Mouse (Mus musculus) CH12.LX (cell line): ENCODE data around the gene Slc9a2. TPM values are rescaled to one million over a fixed set of nuclear protein-coding genes. Genes with fewer than 3 reads are reported as not detected.

Experiments used
- DNase-seq: peaks from one replicate; pipeline ENCODE4 v3.0.0-alpha.2; 2013; ENCODE audit errors: extremely low read depth
- H3K27ac ChIP-seq: 2 replicates; pipeline ENCODE4 v1.5.1; 2012; ENCODE audit warnings: low read depth, mild to moderate bottlenecking, control low read depth, moderate library complexity; ENCODE audit not compliant: insufficient read depth
- H3K27me3 ChIP-seq: replicated peaks from 2 replicates; pipeline ENCODE3; 2012; ENCODE audit warnings: inconsistent platforms
- H3K36me3 ChIP-seq, 2 experiments: replicated peaks in 1 of 2; 2 replicates each; pipeline versions ENCODE3 to v1.6.1; 2012; ENCODE audit warnings: inconsistent platforms in 1 of 2, low read length in 1 of 2, mild to moderate bottlenecking in 1 of 2, mixed read lengths in 1 of 2, moderate library complexity in 1 of 2; ENCODE audit not compliant: control insufficient read depth in 1 of 2, insufficient read depth in 1 of 2
- H3K4me1 ChIP-seq, 2 experiments: 2 replicates each; pipeline ENCODE4 v1.6.1; 2012; ENCODE audit warnings: inconsistent platforms in 1 of 2, moderate library complexity in 1 of 2; ENCODE audit not compliant: insufficient read depth in 2 of 2, control insufficient read depth in 1 of 2
- H3K4me2 ChIP-seq: 2 replicates; pipeline ENCODE4 v1.6.1; 2012; ENCODE audit warnings: low read depth, mild to moderate bottlenecking, control low read depth; ENCODE audit not compliant: poor library complexity, insufficient read depth, severe bottlenecking
- H3K4me3 ChIP-seq, 3 experiments: fragments of 150-350 bp in 1 of 3; sonication (generic) in 1 of 3; replicated peaks in 1 of 3; 2 replicates each; pipeline versions ENCODE3 to v1.5.1; 2011 to 2012; ENCODE audit warnings: low read depth in 2 of 3, low read length in 2 of 3, mild to moderate bottlenecking in 2 of 3, moderate library complexity in 2 of 3, control low read depth in 1 of 3, improper control_type of control experiment in 1 of 3, inconsistent platforms in 1 of 3, mixed read lengths in 1 of 3; ENCODE audit not compliant: poor library complexity in 1 of 3
- H3K79me2 ChIP-seq: replicated peaks from 2 replicates; pipeline ENCODE4 v1.6.1; 2012; ENCODE audit warnings: mild to moderate bottlenecking, moderate library complexity; ENCODE audit not compliant: control insufficient read depth, poor library complexity, insufficient read depth, severe bottlenecking; ENCODE audit errors: extremely low read depth
- H3K9ac ChIP-seq: 2 replicates; pipeline ENCODE4 v1.6.1; 2012; ENCODE audit warnings: low read depth, mild to moderate bottlenecking, control low read depth, moderate library complexity; ENCODE audit not compliant: insufficient read depth
- H3K9me3 ChIP-seq: replicated peaks from 2 replicates; pipeline ENCODE3; 2012; ENCODE audit warnings: low read length, inconsistent platforms, mixed read lengths
- BHLHE40 ChIP-seq: IDR thresholded peaks from 2 replicates; pipeline ENCODE4 v1.6.1; 2011; ENCODE audit warnings: mild to moderate bottlenecking, low read depth, low read length, improper control_type of control experiment
- CHD1 ChIP-seq: IDR thresholded peaks from 2 replicates; pipeline ENCODE4 v1.6.1; 2012; ENCODE audit warnings: low read depth, low read length, improper control_type of control experiment, inconsistent platforms
- CHD2 ChIP-seq: IDR thresholded peaks from 2 replicates; pipeline ENCODE4 v1.6.1; 2011; ENCODE audit warnings: low read length, improper control_type of control experiment
- CTCF ChIP-seq, 2 experiments: IDR thresholded peaks in 1 of 2; conservative IDR thresholded peaks in 1 of 2; 2 replicates each; pipeline ENCODE4 v1.5.1; 2011 to 2012; ENCODE audit warnings: low read depth in 2 of 2, low read length in 2 of 2, improper control_type of control experiment in 1 of 2, inconsistent platforms in 1 of 2, mild to moderate bottlenecking in 1 of 2, moderate library complexity in 1 of 2
- E2F4 ChIP-seq: IDR thresholded peaks from 2 replicates; pipeline ENCODE4 v1.6.1; 2011; ENCODE audit warnings: low read depth, low read length, improper control_type of control experiment; ENCODE audit not compliant: insufficient replicate concordance
- ETS1 ChIP-seq: conservative IDR thresholded peaks from 2 replicates; pipeline ENCODE4 v1.6.1; 2012; ENCODE audit warnings: low read depth, mild to moderate bottlenecking, inconsistent platforms, low read length, improper control_type of control experiment, moderate library complexity
- GABPA ChIP-seq: IDR thresholded peaks from 2 replicates; pipeline ENCODE4 v1.6.1; 2012; ENCODE audit warnings: low read depth, low read length, improper control_type of control experiment, inconsistent platforms; ENCODE audit not compliant: insufficient replicate concordance
- IRF4 ChIP-seq: IDR thresholded peaks from 2 replicates; pipeline ENCODE4 v1.6.1; 2014; ENCODE audit warnings: low read depth, mild to moderate bottlenecking, inconsistent platforms, low read length, improper control_type of control experiment
- JUND ChIP-seq: conservative IDR thresholded peaks from 2 replicates; pipeline ENCODE4 v1.6.1; 2011; ENCODE audit warnings: low read depth, low read length, improper control_type of control experiment
- KAT2A ChIP-seq: IDR thresholded peaks from 2 replicates; pipeline ENCODE4 v1.6.1; 2012; ENCODE audit warnings: low read length, improper control_type of control experiment, inconsistent platforms; ENCODE audit not compliant: insufficient replicate concordance
- MAFK ChIP-seq: IDR thresholded peaks from 2 replicates; pipeline ENCODE4 v1.6.1; 2011; ENCODE audit warnings: low read length, improper control_type of control experiment; ENCODE audit not compliant: insufficient replicate concordance
- MAZ ChIP-seq: IDR thresholded peaks from 2 replicates; pipeline ENCODE4 v1.6.1; 2012; ENCODE audit warnings: low read depth, mild to moderate bottlenecking, inconsistent platforms, low read length, improper control_type of control experiment, moderate library complexity
- MEF2A ChIP-seq: IDR thresholded peaks from 2 replicates; pipeline ENCODE4 v1.6.1; 2014; ENCODE audit warnings: low read depth, mild to moderate bottlenecking, inconsistent platforms, low read length, improper control_type of control experiment, borderline replicate concordance
- MXI1 ChIP-seq: IDR thresholded peaks from 2 replicates; pipeline ENCODE4 v1.6.1; 2011; ENCODE audit warnings: mild to moderate bottlenecking, low read depth, low read length, improper control_type of control experiment
- MYC ChIP-seq: IDR thresholded peaks from 2 replicates; pipeline ENCODE4 v1.6.1; 2011; ENCODE audit warnings: low read depth, mild to moderate bottlenecking, improper control_type of control experiment, low read length
- NELFE ChIP-seq: IDR thresholded peaks from 2 replicates; pipeline ENCODE4 v1.6.1; 2011; ENCODE audit warnings: low read depth, low read length, improper control_type of control experiment
- NRF1 ChIP-seq: IDR thresholded peaks from 2 replicates; pipeline ENCODE4 v1.6.1; 2014; ENCODE audit warnings: low read depth, mild to moderate bottlenecking, inconsistent platforms, low read length, improper control_type of control experiment, moderate library complexity
- PAX5 ChIP-seq: IDR thresholded peaks from 2 replicates; pipeline ENCODE4 v1.6.1; 2012; ENCODE audit warnings: low read length, inconsistent platforms, mixed read lengths
- POLR2A ChIP-seq: IDR thresholded peaks from 2 replicates; pipeline ENCODE4 v1.6.1; 2011; ENCODE audit warnings: low read depth, mild to moderate bottlenecking, improper control_type of control experiment, low read length
- POLR2AphosphoS2 ChIP-seq: IDR thresholded peaks from 2 replicates; pipeline ENCODE4 v1.6.1; 2011; ENCODE audit warnings: low read depth, low read length, improper control_type of control experiment
- RAD21 ChIP-seq: IDR thresholded peaks from 2 replicates; pipeline ENCODE4 v1.6.1; 2011; ENCODE audit warnings: low read depth, mild to moderate bottlenecking, low read length, improper control_type of control experiment, moderate library complexity
- TBP ChIP-seq: conservative IDR thresholded peaks from 2 replicates; pipeline ENCODE4 v1.6.1; 2011; ENCODE audit warnings: low read depth, low read length, improper control_type of control experiment
- TCF12 ChIP-seq: IDR thresholded peaks from 2 replicates; pipeline ENCODE4 v1.6.1; 2014; ENCODE audit warnings: low read depth, mild to moderate bottlenecking, inconsistent platforms, low read length, improper control_type of control experiment
- ZKSCAN1 ChIP-seq: IDR thresholded peaks from 2 replicates; pipeline ENCODE4 v1.6.1; 2012; ENCODE audit warnings: low read depth, inconsistent platforms, low read length, improper control_type of control experiment, borderline replicate concordance
- dilution Hi-C: fragments of 300-500 bp; cut with MboI; formaldehyde crosslinking; loops from 2 replicates; pipeline ENCODE4 v1.14.3; 2020; ENCODE audit warnings: low sequenced_read_pairs; ENCODE audit not compliant: extremely low pct_unique_long_range_greater_than_20kb, extremely low pct_ligation_motif_present
- in situ Hi-C: fragments of 300-500 bp; cut with MboI; formaldehyde crosslinking; loops from 3 replicates; pipeline ENCODE4 v1.14.3; 2019; ENCODE audit warnings: low sequenced_read_pairs, low pct_ligation_motif_present, low pct_unique_long_range_greater_than_20kb, mixed read lengths
- polyA plus RNA-seq: library from polyadenylated mRNA; unstranded; fragments of >175 nt; gene quantifications from 2 replicates; pipeline ENCODE4 v1.2.1, GENCODE M21; 2012; ENCODE audit warnings: low read depth; ENCODE audit not compliant: insufficient read length
- total RNA-seq, 2 experiments: library from RNA; depleted of rRNA; stranded (reverse); fragments of 300-350 nt in 1 of 2; fragments of >200 nt in 1 of 2; gene quantifications; 2 replicates each; pipeline ENCODE4 v1.2.3; 2012 to 2014

Slc9a2 gene
- total and polyA plus RNA-seq, 3 experiments = not detected

- dilution Hi-C loops = no loop called here
- DNase-seq = no peak
- Histone ChIP-seq H3K27ac (no peak overlapping the region), H3K36me3 (no peaks in the 10 kb centered on the region), H3K9ac (no peak overlapping the region), H3K4me2 (no peak overlapping the region), H3K27me3 (no peaks in the 10 kb centered on the region)
- no peak for TF ChIP-seq BHLHE40
- TF ChIP-seq NRF1 = no peak
- no peak for TF ChIP-seq CHD2
- no peak for TF ChIP-seq JUND
- no peak for TF ChIP-seq MAFK
- no peak for TF ChIP-seq MEF2A
- no peak for TF ChIP-seq ZKSCAN1
- no peak for TF ChIP-seq PAX5
- TF ChIP-seq TCF12 = no peak
- no peak for TF ChIP-seq POLR2AphosphoS2
- no peak for TF ChIP-seq MXI1
- TF ChIP-seq MYC = no peak
- TF ChIP-seq GABPA = no peak
- no peak for TF ChIP-seq CTCF (conservative IDR thresholded peaks at IDR 0.05 in 1 of 2, IDR thresholded peaks at IDR 0.05 in 1 of 2; ENCODE audit: low read depth in 2 of 2, low read length in 2 of 2)
- no peak for TF ChIP-seq TBP
- no peak for TF ChIP-seq NELFE
- no peak for TF ChIP-seq ETS1
- no peak for TF ChIP-seq POLR2A
- TF ChIP-seq KAT2A = no peak
- TF ChIP-seq, all 38 proteins: peak for 0
- H3K9me3 ChIP-seq = peaks cover 67% of the 10 kb centered on the region
- H3K4me1 ChIP-seq = no peaks in the 10 kb centered on the region
- in situ Hi-C loops = no loop called here
- H3K79me2 ChIP-seq = no peaks in the 10 kb centered on the region
- H3K4me3 ChIP-seq = no peak overlapping the region
Measured at GRCm38 (mm10) chr1:40774040-40774439, 93.7 kb downstream of the Slc9a2 start.

- Histone ChIP-seq H3K27me3 (no peaks in the 10 kb centered on the region), H3K27ac (no peak overlapping the region), H3K9me3 (peaks cover 70% of the 10 kb centered on the region), H3K36me3 (no peaks in the 10 kb centered on the region), H3K4me3 (no peak overlapping the region), H3K9ac (no peak overlapping the region), H3K79me2 (no peaks in the 10 kb centered on the region), H3K4me2 (no peak overlapping the region), H3K4me1 (no peaks in the 10 kb centered on the region)
- in situ Hi-C loops (no loop called here), dilution Hi-C loops (no loop called here)
- TF ChIP-seq MAFK (no peak), E2F4 (no peak), MAZ (no peak), CHD1 (no peak), RAD21 (no peak), MEF2A (no peak), IRF4 (no peak)
- no peak for DNase-seq
Measured at GRCm38 (mm10) chr1:40776102-40776501, 95.7 kb downstream of the Slc9a2 start.
